Mouse (Mus musculus): ENCODE measurements around the gene Selplg. TPM values are rescaled to one million over a fixed set of nuclear protein-coding genes. Genes with fewer than 3 reads are reported as not detected.
"Not testable (repeated sequence)": the region's sequence is repeated elsewhere in the genome, so short reads cannot be mapped to it uniquely, and the experiment has no call there.

Gene Selplg
- total and polyA plus RNA-seq, 2 experiments from 2014 or later = 1.6 to 1.7 TPM

- H3K36me3 ChIP-seq (replicated peaks; ENCODE audit: control insufficient read depth, insufficient read depth, low read length) = peaks cover 29% of the 10 kb centered on the region
- 90% methylated on average over 3 of the region's 3 CpGs for WGBS
- no peak overlapping the region for H3K4me2 ChIP-seq (ENCODE audit: low read depth, low read length)
- H3K27me3 ChIP-seq (ENCODE audit: control insufficient read depth, insufficient read depth, low read length) = peaks cover 6% of the 10 kb centered on the region; the same call in 1 of the 2 replicates
- no peak for DNase-seq (ENCODE audit: low spot score)
- H3K9ac ChIP-seq (replicated peaks; ENCODE audit: low read depth, low read length) = no peak overlapping the region
- no peaks in the 10 kb centered on the region for H3K4me1 ChIP-seq (ENCODE audit: control insufficient read depth, insufficient read depth)
- TF ChIP-seq EP300 (IDR thresholded peaks at IDR 0.05; ENCODE audit: low read depth) = no peak
- TF ChIP-seq CTCF (IDR thresholded peaks at IDR 0.05; ENCODE audit: low read depth) = no peak
- no peak overlapping the region for H3K27ac ChIP-seq (ENCODE audit: low read depth)
- H3K4me3 ChIP-seq (ENCODE audit: low read depth, low read length) = no peak overlapping the region
- ATAC-seq (ENCODE audit: insufficient read depth, low read depth) = no peak
- no peaks in the 10 kb centered on the region for H3K9me3 ChIP-seq (replicated peaks; ENCODE audit: control insufficient read depth, low read length)
These were observed 52.2 kb downstream of the Selplg start for GRCm38 (mm10) chr5:113780082-113780752.

DNA sequence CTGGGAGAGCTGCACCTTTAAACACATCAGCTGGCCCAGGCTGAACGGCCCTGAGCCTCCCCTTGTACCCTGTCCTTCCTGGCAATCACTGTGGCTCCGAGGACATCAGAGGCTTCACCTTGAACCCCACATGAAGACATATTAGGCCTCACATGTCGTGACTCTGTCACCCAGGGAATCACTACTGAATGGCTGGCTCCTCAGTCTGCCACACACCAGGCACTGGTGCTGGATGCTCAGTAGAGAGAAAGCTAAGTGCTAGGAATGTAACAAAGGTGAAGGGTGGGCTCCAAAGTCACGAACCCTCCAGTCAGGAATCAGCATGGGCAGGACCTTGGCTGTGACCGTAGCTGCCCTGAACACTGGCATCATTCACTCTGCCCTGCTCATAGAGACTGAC, 52.9 kb downstream of the Selplg start:
- no peak overlapping the region for H3K9ac ChIP-seq (replicated peaks; ENCODE audit: low read depth, low read length)
- H3K4me3 ChIP-seq (ENCODE audit: low read depth, low read length) = no peak overlapping the region
- TF ChIP-seq EP300 (IDR thresholded peaks at IDR 0.05; ENCODE audit: low read depth) = no peak
- TF ChIP-seq CTCF (IDR thresholded peaks at IDR 0.05; ENCODE audit: low read depth) = no peak
- H3K4me1 ChIP-seq (ENCODE audit: control insufficient read depth, insufficient read depth) = no peaks in the 10 kb centered on the region
- no peaks in the 10 kb centered on the region for H3K9me3 ChIP-seq (replicated peaks; ENCODE audit: control insufficient read depth, low read length)
- H3K27ac ChIP-seq (ENCODE audit: low read depth) = no peak overlapping the region
- H3K4me2 ChIP-seq (ENCODE audit: low read depth, low read length) = no peak overlapping the region
- WGBS = 70% methylated on average over 5 of the region's 5 CpGs
- peaks cover 6% of the 10 kb centered on the region; the same call in 1 of the 2 replicates for H3K27me3 ChIP-seq (ENCODE audit: control insufficient read depth, insufficient read depth, low read length)
- ATAC-seq (ENCODE audit: insufficient read depth, low read depth) (no peak), DNase-seq (ENCODE audit: low spot score) (no peak)
- peaks cover 36% of the 10 kb centered on the region for H3K36me3 ChIP-seq (replicated peaks; ENCODE audit: control insufficient read depth, insufficient read depth, low read length)

DNA sequence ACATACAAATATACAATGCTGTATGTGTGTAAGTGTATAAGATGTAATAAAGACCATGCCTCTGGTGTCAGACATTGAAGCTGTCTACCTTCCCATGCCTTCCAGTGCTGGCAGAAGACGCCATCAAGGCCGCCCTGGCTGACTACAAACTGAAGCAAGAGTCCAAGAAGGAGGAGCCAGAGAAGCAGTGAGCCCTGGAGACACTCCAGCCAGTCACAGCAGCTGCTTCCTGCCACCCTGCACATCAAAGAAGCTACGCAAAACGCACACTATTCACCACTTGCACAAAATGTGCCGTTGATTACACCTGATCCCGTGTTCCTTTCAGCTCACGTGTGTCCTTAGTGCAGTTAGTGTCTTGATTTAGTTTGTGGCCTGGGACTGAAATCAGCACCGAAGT, 54.7 kb downstream of the Selplg start:
- H3K9ac ChIP-seq (replicated peaks; ENCODE audit: low read depth, low read length); H3K4me2 ChIP-seq (ENCODE audit: low read depth, low read length); H3K4me1 ChIP-seq (ENCODE audit: control insufficient read depth, insufficient read depth); ATAC-seq (ENCODE audit: insufficient read depth, low read depth); DNase-seq (ENCODE audit: low spot score); H3K9me3 ChIP-seq (replicated peaks; ENCODE audit: control insufficient read depth, low read length); H3K4me3 ChIP-seq (ENCODE audit: low read depth, low read length); H3K27me3 ChIP-seq (ENCODE audit: control insufficient read depth, insufficient read depth, low read length); H3K27ac ChIP-seq (ENCODE audit: low read depth): not testable (repeated sequence)
- WGBS = 85% methylated on average over 8 of the region's 8 CpGs
- H3K36me3 ChIP-seq (replicated peaks; ENCODE audit: control insufficient read depth, insufficient read depth, low read length) = peaks cover 39% of the 10 kb centered on the region

GRCm38 (mm10) chr5:113776896-113777226, 55.6 kb downstream of the Selplg start:
- ATAC-seq (ENCODE audit: insufficient read depth, low read depth) = no peak
- no peak for DNase-seq (ENCODE audit: low spot score)
- Histone ChIP-seq H3K27me3 (ENCODE audit: control insufficient read depth, insufficient read depth, low read length) (no peaks in the 10 kb centered on the region), H3K4me2 (ENCODE audit: low read depth, low read length) (no peak overlapping the region), H3K27ac (ENCODE audit: low read depth) (no peak overlapping the region), H3K9ac (replicated peaks; ENCODE audit: low read depth, low read length) (no peak overlapping the region), H3K4me1 (ENCODE audit: control insufficient read depth, insufficient read depth) (peaks cover 5% of the 10 kb centered on the region; the same call in 1 of the 2 replicates), H3K4me3 (ENCODE audit: low read depth, low read length) (no peak overlapping the region), H3K36me3 (replicated peaks; ENCODE audit: control insufficient read depth, insufficient read depth, low read length) (peaks cover 39% of the 10 kb centered on the region), H3K9me3 (replicated peaks; ENCODE audit: control insufficient read depth, low read length) (no peaks in the 10 kb centered on the region)
- TF ChIP-seq EP300 (IDR thresholded peaks at IDR 0.05; ENCODE audit: low read depth) (no peak), CTCF (IDR thresholded peaks at IDR 0.05; ENCODE audit: low read depth) (no peak)
- 85% methylated on average over 8 of the region's 8 CpGs for WGBS

- H3K36me3 ChIP-seq (replicated peaks; ENCODE audit: control insufficient read depth, insufficient read depth, low read length) = peaks cover 39% of the 10 kb centered on the region
- H3K9me3 ChIP-seq (replicated peaks; ENCODE audit: control insufficient read depth, low read length) = no peaks in the 10 kb centered on the region
- no peak overlapping the region for H3K27ac ChIP-seq (ENCODE audit: low read depth)
- DNase-seq (ENCODE audit: low spot score) (no peak), ATAC-seq (ENCODE audit: insufficient read depth, low read depth) (no peak)
- H3K4me1 ChIP-seq (ENCODE audit: control insufficient read depth, insufficient read depth) = peaks cover 5% of the 10 kb centered on the region; the same call in 1 of the 2 replicates
- no peak overlapping the region for H3K4me2 ChIP-seq (ENCODE audit: low read depth, low read length)
- H3K4me3 ChIP-seq (ENCODE audit: low read depth, low read length) = no peak overlapping the region
- 89% methylated on average over 15 of the region's 15 CpGs for WGBS
- H3K27me3 ChIP-seq (ENCODE audit: control insufficient read depth, insufficient read depth, low read length) = no peaks in the 10 kb centered on the region
- no peak overlapping the region for H3K9ac ChIP-seq (replicated peaks; ENCODE audit: low read depth, low read length)
- TF ChIP-seq EP300 (IDR thresholded peaks at IDR 0.05; ENCODE audit: low read depth) (no peak), CTCF (IDR thresholded peaks at IDR 0.05; ENCODE audit: low read depth) (no peak)
These were observed 56.1 kb downstream of the Selplg start for GRCm38 (mm10) chr5:113776128-113776895.
